Mouse (Mus musculus) kidney, postnatal 0 days (tissue): ENCODE measurements at regions not wholly inside any gene's neighbourhood (a gene's known extent, or its start where the extent isn't known, plus 50 kb on each side); places are given as distances from the start of the nearest gene placed in this dataset.

Source experiments
- ATAC-seq: fragments of 200-750 bp; cut with Nextera tagmentation; replicated peaks from 2 replicates; pipeline ENCODE4 v1.8.0; 2017; ENCODE audit warnings: low read depth, moderate number of reproducible peaks, moderate TSS enrichment, moderate library complexity; ENCODE audit not compliant: low FRiP score
- DNase-seq: peaks from one replicate; pipeline ENCODE4 v3.0.0-alpha.2; 2016; ENCODE audit warnings: low spot score
- H3K27ac ChIP-seq: fragments of 300-500 bp; sonication (generic); 2 replicates; pipeline ENCODE4 v1.5.1; 2014; ENCODE audit warnings: mild to moderate bottlenecking
- H3K27me3 ChIP-seq: fragments of 300-500 bp; sonication (generic); 2 replicates; pipeline ENCODE4 v1.6.1; 2014; ENCODE audit warnings: low read length, mixed read lengths; ENCODE audit not compliant: insufficient read depth
- H3K36me3 ChIP-seq: fragments of 300-500 bp; sonication (generic); 2 replicates; pipeline ENCODE4 v1.6.1; 2014; ENCODE audit warnings: low read length, mixed read lengths; ENCODE audit not compliant: insufficient read depth
- H3K4me1 ChIP-seq: fragments of 300-500 bp; sonication (generic); replicated peaks from 2 replicates; pipeline ENCODE4 v1.6.1; 2014; ENCODE audit warnings: antibody characterized with exemption, low read length, mixed read lengths; ENCODE audit not compliant: insufficient read depth
- H3K4me2 ChIP-seq: fragments of 300-500 bp; sonication (generic); 2 replicates; pipeline ENCODE4 v1.6.1; 2014; ENCODE audit warnings: mild to moderate bottlenecking, low read length, moderate library complexity, mixed read lengths
- H3K4me3 ChIP-seq: fragments of 300-500 bp; sonication (generic); replicated peaks from 2 replicates; pipeline ENCODE4 v1.5.1; 2014; ENCODE audit warnings: low read depth, low read length
- H3K9ac ChIP-seq: fragments of 300-500 bp; sonication (generic); 2 replicates; pipeline ENCODE4 v1.6.1; 2014; ENCODE audit warnings: low read depth, low read length
- H3K9me3 ChIP-seq: fragments of 300-500 bp; sonication (generic); replicated peaks from 2 replicates; pipeline ENCODE4 v1.6.1; 2016; ENCODE audit warnings: low read length, inconsistent platforms, mixed read lengths
- CTCF ChIP-seq: IDR thresholded peaks from 2 replicates; pipeline ENCODE4 v1.5.1; 2016; ENCODE audit warnings: antibody characterized with exemption, low read depth, mild to moderate bottlenecking, moderate library complexity
- WGBS: fragments of 180-500 bp; shearing (Covaris S2); extraction: QIAGEN DNeasy Blood & Tissue Kit; methylation state at CpG from one replicate; pipeline ENCODE4 v1.1.7; 2014; 5-methylcytosine and 5-hydroxymethylcytosine counted together

DNA sequence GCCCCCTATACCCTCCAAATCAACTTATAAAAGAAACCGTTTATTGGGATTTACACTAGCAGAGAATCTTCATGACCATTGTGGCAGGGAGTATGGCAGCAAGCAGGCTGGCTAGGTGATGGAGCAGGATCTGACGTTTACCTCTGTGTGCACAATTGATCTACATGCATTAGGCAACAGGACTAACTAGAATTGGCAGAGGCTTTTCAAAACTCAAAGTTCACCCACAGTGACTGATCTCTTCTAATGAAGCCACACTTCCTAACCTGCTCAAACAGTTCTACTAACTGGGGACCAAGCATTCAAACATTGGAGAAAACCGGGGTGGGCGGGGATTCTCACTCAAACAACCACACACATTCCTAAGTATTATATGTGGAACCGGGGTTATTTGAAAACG, 1382.9 kb upstream of the Tenm2 start:
- Histone ChIP-seq H3K4me2 (no peak overlapping the region), H3K36me3 (no peaks in the 10 kb centered on the region), H3K27me3 (no peaks in the 10 kb centered on the region), H3K9ac (no peak overlapping the region), H3K9me3 (no peaks in the 10 kb centered on the region), H3K27ac (no peak overlapping the region), H3K4me3 (no peak overlapping the region), H3K4me1 (no peaks in the 10 kb centered on the region)
- 79% methylated on average over 6 of the region's 6 CpGs for WGBS
- DNase-seq (no peak), ATAC-seq (no peak)
- TF ChIP-seq CTCF, result no peak

DNA sequence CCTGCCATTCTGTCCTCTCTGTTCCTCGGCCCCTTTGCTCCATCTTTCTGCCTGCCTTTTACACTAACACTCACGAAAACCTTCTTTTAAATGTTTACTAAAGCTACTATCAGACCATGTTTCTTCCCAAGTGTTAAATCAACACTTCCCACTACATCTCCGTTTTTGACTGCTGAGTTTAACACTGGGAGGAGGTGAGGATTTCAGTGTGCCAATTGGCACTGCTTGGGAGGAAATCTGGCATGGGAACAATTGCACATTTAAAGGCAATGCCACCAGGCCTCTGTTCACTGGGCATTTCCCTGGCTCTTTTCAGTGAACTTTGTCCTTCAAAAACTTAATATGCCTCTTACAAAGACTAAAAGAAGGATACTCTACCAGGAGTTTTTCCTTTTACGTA, 1365.2 kb upstream of the Tenm2 start:
- Histone ChIP-seq H3K27ac (no peak overlapping the region), H3K4me3 (no peak overlapping the region), H3K4me2 (no peak overlapping the region), H3K4me1 (no peaks in the 10 kb centered on the region), H3K27me3 (no peaks in the 10 kb centered on the region), H3K9me3 (no peaks in the 10 kb centered on the region), H3K9ac (no peak overlapping the region), H3K36me3 (no peaks in the 10 kb centered on the region)
- DNase-seq (no peak), ATAC-seq (no peak)
- TF ChIP-seq CTCF, result no peak
- WGBS, result 46% methylated on average over 4 of the region's 4 CpGs

DNA sequence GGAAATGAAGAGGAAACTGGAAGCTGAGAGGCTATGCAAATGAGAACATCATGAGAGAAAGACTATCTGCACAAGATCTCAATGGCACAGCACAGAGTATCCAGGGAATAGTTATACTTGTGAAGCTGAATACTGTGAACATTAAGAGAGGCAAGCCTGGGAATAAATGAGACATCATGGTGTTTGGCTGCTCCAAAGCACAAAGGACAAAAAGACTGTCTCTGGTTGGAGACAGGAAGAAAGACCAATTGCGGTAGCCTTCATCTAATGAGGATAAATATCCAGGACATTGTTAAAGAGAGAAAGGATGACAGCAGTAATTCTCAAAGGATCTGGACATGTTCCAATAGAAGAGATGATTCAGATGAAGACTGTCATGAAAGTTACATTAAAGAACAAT, 1332.8 kb upstream of the Tenm2 start:
- no peaks in the 10 kb centered on the region for H3K9me3 ChIP-seq
- ATAC-seq (no peak), DNase-seq (no peak)
- H3K4me2 ChIP-seq, result no peak overlapping the region
- H3K27me3 ChIP-seq, result no peaks in the 10 kb centered on the region
- TF ChIP-seq CTCF, result no peak
- H3K9ac ChIP-seq, result no peak overlapping the region
- 91% methylated on average over 1 of the region's 1 CpGs for WGBS
- H3K36me3 ChIP-seq, result no peaks in the 10 kb centered on the region
- no peaks in the 10 kb centered on the region for H3K4me1 ChIP-seq
- H3K27ac ChIP-seq, result no peak overlapping the region
- no peak overlapping the region for H3K4me3 ChIP-seq

DNA sequence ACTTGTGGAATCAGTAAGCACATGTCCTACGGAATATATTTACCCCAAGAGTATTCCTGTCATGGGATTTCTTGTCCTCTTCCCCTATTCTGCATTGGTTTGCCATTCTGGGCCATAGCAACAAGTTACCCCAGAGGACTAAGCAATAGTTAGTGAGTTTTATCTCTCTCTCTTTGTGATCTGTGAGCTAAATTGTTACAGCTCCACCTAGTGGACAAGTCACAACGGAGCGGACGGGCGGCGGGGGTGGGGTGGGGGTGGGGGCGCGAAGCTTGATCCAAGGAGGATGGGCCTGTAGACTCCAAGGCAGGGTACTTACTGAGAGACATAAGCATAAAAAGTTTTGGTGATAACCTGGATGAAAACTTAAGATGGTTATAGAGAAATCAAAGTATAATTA, 1308.1 kb upstream of the Tenm2 start:
- TF ChIP-seq CTCF, result peak; percentile 48; the same call in 1 of the 2 replicates
- DNase-seq (peak; percentile 28), ATAC-seq (0 out of 2 replicates have a peak, but pooled peaks have one; percentile 36)
- H3K27ac ChIP-seq, result no peak overlapping the region
- H3K36me3 ChIP-seq, result no peaks in the 10 kb centered on the region
- no peak overlapping the region for H3K4me3 ChIP-seq
- WGBS, result 9% methylated on average over 8 of the region's 8 CpGs
- H3K9ac ChIP-seq, result no peak overlapping the region
- H3K9me3 ChIP-seq, result no peaks in the 10 kb centered on the region
- H3K27me3 ChIP-seq, result no peaks in the 10 kb centered on the region
- H3K4me1 ChIP-seq, result no peaks in the 10 kb centered on the region
- H3K4me2 ChIP-seq, result no peak overlapping the region

DNA sequence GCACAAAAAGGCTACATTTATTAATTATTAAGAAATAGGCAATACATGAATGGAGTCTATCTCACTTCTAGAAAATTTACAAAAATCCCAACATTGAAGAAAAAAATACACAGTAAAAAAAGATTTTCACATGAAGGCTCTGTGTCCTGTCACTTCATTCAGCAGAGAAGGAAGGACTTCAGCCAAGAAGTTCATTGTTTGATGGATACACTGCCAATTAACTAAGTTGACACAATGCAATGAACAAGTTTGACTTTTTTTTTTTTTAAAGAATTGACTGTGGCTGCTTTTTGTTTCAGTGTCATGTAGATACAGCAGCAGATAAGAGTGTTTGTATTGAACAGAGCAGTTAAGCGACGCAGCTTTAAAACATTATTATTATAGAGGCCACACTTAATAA, 1304.3 kb upstream of the Tenm2 start:
- no peak for ATAC-seq
- TF ChIP-seq CTCF, result no peak
- WGBS, result 76% methylated on average over 2 of the region's 2 CpGs

DNA sequence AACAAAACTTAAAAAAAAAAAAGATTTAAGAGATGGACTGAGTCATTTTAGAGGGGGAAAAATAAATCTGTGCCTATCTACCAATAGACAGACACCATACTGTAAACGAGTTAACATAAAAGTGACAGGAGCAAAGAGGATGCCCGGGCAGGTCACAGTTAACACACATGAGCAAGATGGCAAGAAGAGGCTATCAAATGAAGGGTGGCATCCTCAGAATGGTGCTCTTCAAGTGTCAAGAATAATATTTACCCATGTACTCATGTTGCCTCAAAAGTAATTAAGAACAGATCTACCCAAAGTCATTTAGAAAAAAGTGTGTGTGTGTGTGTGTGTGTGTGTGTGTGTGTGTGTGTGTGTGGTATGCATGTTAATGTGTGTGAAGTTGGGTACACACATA, 1296.5 kb upstream of the Tenm2 start:
- no peak overlapping the region for H3K4me3 ChIP-seq
- DNase-seq, result peak; percentile 33
- no peaks in the 10 kb centered on the region for H3K4me1 ChIP-seq
- ATAC-seq, result no peak
- H3K9me3 ChIP-seq, result no peaks in the 10 kb centered on the region
- TF ChIP-seq CTCF, result no peak
- H3K27ac ChIP-seq, result no peak overlapping the region
- 34% methylated on average over 2 of the region's 2 CpGs for WGBS
- H3K27me3 ChIP-seq, result no peaks in the 10 kb centered on the region
- H3K9ac ChIP-seq, result no peak overlapping the region
- H3K36me3 ChIP-seq, result no peaks in the 10 kb centered on the region
- no peak overlapping the region for H3K4me2 ChIP-seq

More for the DNA sequence above, 1304.3 kb upstream of the Tenm2 start:
- no peak for DNase-seq
- H3K27ac ChIP-seq, result no peak overlapping the region
- H3K36me3 ChIP-seq, result no peaks in the 10 kb centered on the region
- H3K9ac ChIP-seq, result no peak overlapping the region
- H3K4me3 ChIP-seq, result no peak overlapping the region
- H3K4me1 ChIP-seq, result no peaks in the 10 kb centered on the region
- H3K27me3 ChIP-seq, result no peaks in the 10 kb centered on the region
- no peak overlapping the region for H3K4me2 ChIP-seq
- H3K9me3 ChIP-seq, result no peaks in the 10 kb centered on the region

DNA sequence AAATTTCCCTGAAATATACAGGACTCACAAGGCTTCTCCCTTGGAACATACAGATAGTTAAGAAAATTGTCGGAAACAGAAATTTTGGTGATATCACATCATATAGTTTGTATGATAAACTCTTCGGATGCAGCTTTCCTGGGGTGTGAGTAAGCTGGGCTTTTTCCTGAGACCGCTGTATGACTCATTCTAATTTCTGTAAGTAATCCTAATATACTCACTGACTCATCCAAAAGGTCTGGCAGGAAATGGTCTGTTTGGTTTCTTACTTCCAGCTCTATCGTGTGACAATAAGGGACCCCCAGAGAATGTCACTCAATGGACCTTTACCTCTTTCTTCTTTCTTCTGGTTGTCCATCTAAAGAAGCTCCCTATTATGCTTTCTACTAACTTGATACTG, 1273.9 kb upstream of the Tenm2 start:
- no peaks in the 10 kb centered on the region for H3K27me3 ChIP-seq
- no peak for TF ChIP-seq CTCF
- no peak overlapping the region for H3K9ac ChIP-seq
- H3K4me3 ChIP-seq, result no peak overlapping the region
- no peak for DNase-seq
- no peaks in the 10 kb centered on the region for H3K36me3 ChIP-seq
- H3K4me2 ChIP-seq, result no peak overlapping the region
- no peak for ATAC-seq
- no peaks in the 10 kb centered on the region for H3K4me1 ChIP-seq
- H3K27ac ChIP-seq, result no peak overlapping the region
- no peaks in the 10 kb centered on the region for H3K9me3 ChIP-seq
- 78% methylated on average over 4 of the region's 4 CpGs for WGBS
